Comparison of ENCODE assay signal across 8 mouse cellular contexts in the genomic region with DNA sequence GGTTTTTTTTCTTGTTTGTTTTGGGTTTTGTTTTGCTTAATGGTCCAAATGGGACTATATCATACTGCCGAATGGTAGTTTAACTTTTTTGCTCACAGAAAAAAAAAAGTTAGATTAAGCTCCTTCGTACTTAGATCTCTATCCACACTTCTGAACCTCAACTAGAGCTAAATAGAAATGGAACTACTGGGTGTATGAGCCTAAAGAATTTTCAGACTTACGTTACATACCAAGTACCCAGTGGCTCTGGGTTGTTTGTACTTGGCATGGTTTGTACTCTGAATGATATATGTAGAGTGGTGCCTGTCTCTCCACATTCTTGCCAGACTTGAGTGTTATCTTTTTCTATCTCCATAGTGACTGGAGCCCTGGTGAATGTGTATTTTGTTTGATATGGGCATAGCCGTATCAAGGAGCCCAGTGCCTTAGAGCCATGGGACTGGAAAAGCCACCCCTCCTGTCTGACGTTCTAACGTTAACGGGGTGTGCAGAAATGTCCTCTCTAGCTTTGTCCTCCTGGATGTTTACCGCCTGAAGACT. TPM values are rescaled to one million over a fixed set of nuclear protein-coding genes. Genes with fewer than 3 reads are reported as not detected.
DNase-seq lines count a peak whose midpoint lies in the region; ATAC-seq and TF ChIP-seq lines count a peak whose summit lies in the region.

No protein-coding gene starts in this region.

- H3K4me1 ChIP-seq in lung, embryonic 14.5 days (ENCODE audit: insufficient read depth), result peaks cover 5% of the 10 kb centered on the region; the same call in 1 of the 2 replicates
- H3K4me1 ChIP-seq in embryonic facial prominence, embryonic 10.5 days, result peaks cover 6% of the 10 kb centered on the region; the same call in 1 of the 2 replicates
- no peaks in the 10 kb centered on the region for H3K4me1 ChIP-seq in hindbrain, postnatal 0 days (ENCODE audit: insufficient read depth, low read length)
- peaks cover 10% of the 10 kb centered on the region for H3K4me1 ChIP-seq in midbrain, embryonic 12.5 days

- no peak for DNase-seq in lung, embryonic 14.5 days
- DNase-seq in lung, postnatal 10 days, result no peak
- no peak for DNase-seq in embryonic facial prominence, embryonic 10.5 days (ENCODE audit: low spot score)
- no peak for DNase-seq in hindbrain, postnatal 0 days (ENCODE audit: low spot score)
- DNase-seq in right cerebral cortex, adult 2 months (ENCODE audit: low spot score in 2 of 2), result no peak
- no peak for DNase-seq in right cerebral cortex, postnatal 14 days
- no peak for DNase-seq in frontal cortex, postnatal 36 days (ENCODE audit: low spot score in 2 of 2)

- no peak for TF ChIP-seq CTCF in lung, embryonic 14.5 days (IDR thresholded peaks at IDR 0.05; ENCODE audit: low read depth)
- TF ChIP-seq CTCF in hindbrain, postnatal 0 days (IDR thresholded peaks at IDR 0.05; ENCODE audit: low read depth), result no peak

- no peaks in the 10 kb centered on the region for H3K9me3 ChIP-seq in lung, embryonic 14.5 days (ENCODE audit: low read depth, low read length)
- 0 out of 2 replicates have a peak, but pooled peaks cover 6% of the 10 kb centered on the region for H3K9me3 ChIP-seq in embryonic facial prominence, embryonic 10.5 days
- no peaks in the 10 kb centered on the region for H3K9me3 ChIP-seq in hindbrain, postnatal 0 days (ENCODE audit: low read length)
- H3K9me3 ChIP-seq in midbrain, embryonic 12.5 days, result no peaks in the 10 kb centered on the region

- peak overlapping the region; percentile 83 for H3K4me3 ChIP-seq in lung, embryonic 14.5 days (ENCODE audit: low read depth, low read length)
- peak overlapping the region; percentile 83 for H3K4me3 ChIP-seq in embryonic facial prominence, embryonic 10.5 days
- H3K4me3 ChIP-seq in hindbrain, postnatal 0 days (ENCODE audit: low read length), result peak overlapping the region; percentile 65
- H3K4me3 ChIP-seq in midbrain, embryonic 12.5 days, result peak overlapping the region; percentile 76

- 47% methylated on average over 8 of the region's 8 CpGs for WGBS in lung, embryonic 14.5 days
- WGBS in embryonic facial prominence, embryonic 10.5 days, result 74% methylated on average over 8 of the region's 8 CpGs
- 65% methylated on average over 8 of the region's 8 CpGs for WGBS in hindbrain, postnatal 0 days
- 69% methylated on average over 8 of the region's 8 CpGs for whole genome bisulfite sequencing in midbrain, embryonic 12.5 days

- no peaks in the 10 kb centered on the region for H3K36me3 ChIP-seq in lung, embryonic 14.5 days (ENCODE audit: insufficient read depth)
- H3K36me3 ChIP-seq in embryonic facial prominence, embryonic 10.5 days (replicated peaks), result peaks cover 14% of the 10 kb centered on the region
- H3K36me3 ChIP-seq in hindbrain, postnatal 0 days (ENCODE audit: insufficient read depth, low read length), result no peaks in the 10 kb centered on the region
- H3K36me3 ChIP-seq in midbrain, embryonic 12.5 days, result no peaks in the 10 kb centered on the region

- no peaks in the 10 kb centered on the region for H3K27me3 ChIP-seq in lung, embryonic 14.5 days (ENCODE audit: insufficient read depth, low read length)
- no peaks in the 10 kb centered on the region for H3K27me3 ChIP-seq in embryonic facial prominence, embryonic 10.5 days (replicated peaks; ENCODE audit: low read depth, poor library complexity, severe bottlenecking)
- no peaks in the 10 kb centered on the region for H3K27me3 ChIP-seq in hindbrain, postnatal 0 days (ENCODE audit: insufficient read depth, low read length)
- H3K27me3 ChIP-seq in midbrain, embryonic 12.5 days, result no peaks in the 10 kb centered on the region

- H3K4me2 ChIP-seq in lung, embryonic 14.5 days, result peak overlapping the region; percentile 63
- H3K4me2 ChIP-seq in hindbrain, postnatal 0 days (ENCODE audit: low read depth, low read length), result peak overlapping the region; percentile 77
- H3K4me2 ChIP-seq in midbrain, embryonic 12.5 days (replicated peaks), result peak overlapping the region; percentile 82

- peak; percentile 48 for ATAC-seq in lung, embryonic 14.5 days (ENCODE audit: insufficient read depth)
- peak; percentile 34 for ATAC-seq in hindbrain, postnatal 0 days
- peak; percentile 42; the same call in 1 of the 2 replicates for ATAC-seq in midbrain, embryonic 12.5 days (ENCODE audit: low FRiP score, low read depth)

- H3K9ac ChIP-seq in lung, embryonic 14.5 days, result peak overlapping the region; percentile 6
- 0 out of 2 replicates have a peak overlapping the region, but pooled peaks have one; percentile 57 for H3K9ac ChIP-seq in hindbrain, postnatal 0 days (replicated peaks; ENCODE audit: low read length)
- H3K9ac ChIP-seq in midbrain, embryonic 12.5 days (replicated peaks), result no peak overlapping the region

- H3K27ac ChIP-seq in lung, embryonic 14.5 days (ENCODE audit: low read depth), result no peak overlapping the region; the same call in 1 of the 2 replicates
- no peak overlapping the region; the same call in 1 of the 2 replicates for H3K27ac ChIP-seq in embryonic facial prominence, embryonic 10.5 days (replicated peaks)
- H3K27ac ChIP-seq in hindbrain, postnatal 0 days, result no peak overlapping the region
- H3K27ac ChIP-seq in midbrain, embryonic 12.5 days (replicated peaks), result no peak overlapping the region

RNA-seq across cellular contexts. Expression of a gene that starts 0.4 kb away (rescaled TPM):
- polyA plus RNA-seq in lung, embryonic 14.5 days (2014; fragmentation: Nextera tagmentation; extraction: Ambion mirVana), result 35.1 and 37.5 TPM in 2 replicates
- 23.7 and 27.7 TPM in 2 replicates for polyA plus RNA-seq in embryonic facial prominence, embryonic 10.5 days (2016; fragmentation: Nextera tagmentation; extraction: Ambion mirVana)
- total RNA-seq in hindbrain, postnatal 0 days (2014; rRNA removed), result 38.4 and 84.9 TPM in 2 replicates
- polyA plus RNA-seq in hindbrain, postnatal 0 days (2015; fragmentation: Nextera tagmentation; extraction: Ambion mirVana), result 23.0 and 24.1 TPM in 2 replicates
- polyA plus RNA-seq in midbrain, embryonic 12.5 days (2016; fragmentation: Nextera tagmentation; extraction: Ambion mirVana), result 16.1 and 17.6 TPM in 2 replicates
